Mouse (Mus musculus) ES-E14 (cell line): ENCODE measurements at regions not wholly inside any gene's neighbourhood (a gene's known extent, or its start where the extent isn't known, plus 50 kb on each side); places are given as distances from the start of the nearest gene placed in this dataset.

Experiments
- CHD2 ChIP-seq: IDR thresholded peaks from 2 replicates; pipeline ENCODE4 v1.6.1; 2014; ENCODE audit warnings: mild to moderate bottlenecking, low read depth, low read length, inconsistent platforms
- MAFK ChIP-seq: IDR thresholded peaks from 2 replicates; pipeline ENCODE4 v1.6.1; 2014; ENCODE audit warnings: mild to moderate bottlenecking, low read depth, low read length, inconsistent platforms; ENCODE audit not compliant: insufficient read depth

DNA sequence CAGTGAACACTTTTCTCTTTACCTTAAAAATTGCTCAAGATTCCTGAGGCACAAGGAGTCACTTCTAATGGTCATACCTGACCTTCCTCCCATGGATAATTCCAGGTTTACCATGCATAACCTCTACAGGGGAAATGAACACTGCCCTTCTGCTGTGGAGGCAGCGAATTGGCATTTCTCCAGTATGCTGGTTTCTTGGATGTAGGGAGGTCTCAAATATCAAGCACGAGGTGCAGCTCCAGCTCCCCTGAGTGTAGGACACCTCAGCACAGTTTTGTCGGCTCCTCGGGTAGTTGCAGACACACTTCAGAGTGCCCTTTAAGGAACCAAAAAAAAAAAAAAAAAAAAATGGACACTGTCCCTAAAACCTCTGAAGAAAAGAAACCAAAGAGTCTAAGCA is 124.8 kb downstream of the Lnpk start:
- no peak for TF ChIP-seq CHD2
- no peak for TF ChIP-seq MAFK
